Mouse (Mus musculus): ENCODE measurements at regions not wholly inside any gene's neighbourhood (a gene's known extent, or its start where the extent isn't known, plus 50 kb on each side); places are given as distances from the start of the nearest gene placed in this dataset.

GRCm38 (mm10) chr1:147219438-147219837 lies 724.9 kb downstream of the Brinp3 start:
- TF ChIP-seq CTCF (IDR thresholded peaks at IDR 0.05 in 2 of 3, conservative IDR thresholded peaks at IDR 0.05 in 1 of 3; ENCODE audit: control insufficient read depth in 1 of 3, insufficient read depth in 1 of 3, low read depth in 2 of 3, low read length in 3 of 3, poor library complexity in 1 of 3, severe bottlenecking in 1 of 3) (no peak), RAD21 (IDR thresholded peaks at IDR 0.05; ENCODE audit: low read depth, low read length) (no peak), EP300 (IDR thresholded peaks at IDR 0.05; ENCODE audit: low read depth in 1 of 2, low read length in 2 of 2) (no peak), POLR2A (IDR thresholded peaks at IDR 0.05; ENCODE audit: control insufficient read depth in 1 of 2, insufficient read depth in 1 of 2, low read depth in 1 of 2, low read length in 2 of 2, poor library complexity in 1 of 2) (no peak), KAT2A (conservative IDR thresholded peaks at IDR 0.05; ENCODE audit: low read depth, low read length) (no peak), TCF12 (IDR thresholded peaks at IDR 0.05; ENCODE audit: low read depth, low read length) (no peak), ETS1 (IDR thresholded peaks at IDR 0.05; ENCODE audit: low read depth, low read length) (no peak), ZMIZ1 (IDR thresholded peaks at IDR 0.05; ENCODE audit: low read depth, low read length) (no peak), NRF1 (IDR thresholded peaks at IDR 0.05; ENCODE audit: insufficient read depth, low read depth, low read length, poor library complexity, severe bottlenecking) (no peak), ZKSCAN1 (IDR thresholded peaks at IDR 0.05; ENCODE audit: low read depth, low read length) (no peak), POLR2AphosphoS2 (IDR thresholded peaks at IDR 0.05; ENCODE audit: low read length) (no peak), USF2 (IDR thresholded peaks at IDR 0.05; ENCODE audit: borderline replicate concordance in 1 of 2, insufficient read depth in 1 of 2, low read depth in 1 of 2, low read length in 2 of 2) (no peak)

Measured in MEL (cell line).